ENCODE assay signal across 8 mouse cellular contexts in the genomic region with DNA sequence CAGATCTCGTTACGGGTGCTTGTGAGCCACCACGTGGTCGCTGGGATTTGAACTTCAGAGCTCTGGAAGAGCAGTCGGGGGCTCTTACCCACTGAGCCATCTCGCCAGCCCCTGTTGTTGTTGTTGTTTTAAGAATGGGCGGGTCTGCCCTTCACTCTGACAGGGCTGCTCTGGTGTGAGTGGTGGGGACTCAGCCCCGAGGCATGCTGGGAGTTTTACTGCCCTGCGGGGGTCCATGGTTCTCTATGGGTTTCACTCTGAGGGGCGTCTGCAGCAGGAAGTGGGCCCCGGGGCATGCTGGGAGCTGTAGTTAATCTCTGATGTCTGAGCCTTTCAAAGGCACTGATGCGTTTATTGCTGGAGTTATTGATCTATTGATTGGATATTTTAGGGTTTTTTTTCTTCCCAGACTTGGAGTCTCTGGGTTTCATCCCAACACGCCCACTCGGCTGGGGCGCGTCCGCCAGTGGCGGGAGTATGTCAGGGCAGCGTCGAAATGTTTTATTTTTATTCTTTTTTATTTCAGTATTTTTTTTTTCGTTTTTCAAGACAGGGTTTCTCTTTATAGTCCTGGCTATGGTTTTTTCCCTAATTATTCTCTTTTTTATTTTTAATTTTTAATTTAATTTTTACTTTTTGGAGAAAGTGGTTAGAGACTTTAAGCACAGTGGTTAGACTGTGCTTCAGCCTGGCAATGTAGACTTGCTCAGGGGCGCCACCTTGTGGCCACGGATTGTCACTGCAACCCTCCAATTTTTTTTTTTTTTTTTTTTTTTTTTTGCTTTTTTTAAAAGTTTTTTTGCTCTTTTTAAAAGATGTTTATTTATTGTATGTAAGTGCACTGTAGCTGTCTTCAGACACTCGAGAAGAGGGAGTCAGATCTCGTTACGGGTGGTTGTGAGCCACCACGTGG. TPM values are rescaled to one million over a fixed set of nuclear protein-coding genes. Genes with fewer than 3 reads are reported as not detected.
DNase-seq lines count a peak whose midpoint lies in the region; ATAC-seq lines count a peak whose summit lies in the region.
"Not testable (repeated sequence)": the region's sequence is repeated elsewhere in the genome, so short reads cannot be mapped to it uniquely, and the experiment has no call there.

No protein-coding gene starts in this region.

- H3K9me3 ChIP-seq in hindbrain, embryonic 12.5 days (replicated peaks): peaks cover 33% of the 10 kb centered on the region

- not testable (repeated sequence) for H3K27ac ChIP-seq in hindbrain, embryonic 12.5 days

- peak; percentile 99 for DNase-seq in MEL-GATA-1-ER (ENCODE audit: extremely low read depth, low read depth)
- DNase-seq in cerebellum, adult 9-11 months: peak; percentile 85
- DNase-seq in forelimb bud, embryonic 11.5 days (ENCODE audit: low read depth, low spot score): peak; percentile 99
- DNase-seq in layer of hippocampus, postnatal 10 days (ENCODE audit: low spot score in 2 of 2): peak; percentile 89 to 93
- DNase-seq in lung, postnatal 4 days: peak; percentile 89 to 91
- DNase-seq in retina, postnatal 1 day: peak; percentile 98
- DNase-seq in urinary bladder, adult 2 months (ENCODE audit: low spot score): peak; percentile 80

- H3K4me2 ChIP-seq in hindbrain, embryonic 12.5 days (replicated peaks): not testable (repeated sequence)

- not testable (repeated sequence) for H3K9ac ChIP-seq in hindbrain, embryonic 12.5 days

- not testable (repeated sequence) for H3K4me3 ChIP-seq in hindbrain, embryonic 12.5 days

- peaks cover 36% of the 10 kb centered on the region for H3K36me3 ChIP-seq in hindbrain, embryonic 12.5 days

- ATAC-seq in hindbrain, embryonic 12.5 days (ENCODE audit: low FRiP score): peak; percentile 86

- 63% methylated on average over 27 of the region's 27 CpGs for WGBS in hindbrain, embryonic 12.5 days

- not testable (repeated sequence) for H3K4me1 ChIP-seq in hindbrain, embryonic 12.5 days

- H3K27me3 ChIP-seq in hindbrain, embryonic 12.5 days: not testable (repeated sequence)

RNA-seq across cellular contexts. Expression of a gene that starts 8.1 kb away (rescaled TPM):
- polyA plus RNA-seq in hindbrain, embryonic 12.5 days (2016; fragmentation: Nextera tagmentation; extraction: Ambion mirVana): 169 and 249 TPM in 2 replicates
- 100 to 1,000 TPM; 327 to 366 TPM for total RNA-seq in layer of hippocampus, postnatal 10 days (2021)
- polyA plus RNA-seq in urinary bladder, adult 2 months (2012; rRNA removed): 220 and 239 TPM in 2 replicates
